Mouse (Mus musculus) hindbrain, embryonic 15.5 days (tissue): ENCODE results near the gene Sesn3. TPM values are rescaled to one million over a fixed set of nuclear protein-coding genes. Genes with fewer than 3 reads are reported as not detected.

Source experiments
- ATAC-seq: fragments of 200-750 bp; cut with Nextera tagmentation; 2 replicates; pipeline ENCODE4 v1.8.0; 2017; ENCODE audit warnings: low read depth, moderate number of reproducible peaks, moderate TSS enrichment; ENCODE audit not compliant: low FRiP score
- H3K27ac ChIP-seq: fragments of 300-500 bp; sonication (generic); replicated peaks from 2 replicates; pipeline ENCODE4 v1.5.1; 2015; ENCODE audit warnings: mild to moderate bottlenecking, inconsistent platforms
- H3K27me3 ChIP-seq: fragments of 300-500 bp; sonication (generic); 2 replicates; pipeline ENCODE4 v1.6.1; 2015; ENCODE audit warnings: control low read depth, inconsistent platforms
- H3K36me3 ChIP-seq: fragments of 300-500 bp; sonication (generic); 2 replicates; pipeline ENCODE4 v1.6.1; 2015; ENCODE audit warnings: control low read depth, inconsistent platforms
- H3K4me1 ChIP-seq: fragments of 300-500 bp; sonication (generic); replicated peaks from 2 replicates; pipeline ENCODE4 v1.6.1; 2015; ENCODE audit warnings: control low read depth, inconsistent platforms
- H3K4me2 ChIP-seq: fragments of 300-500 bp; sonication (generic); 2 replicates; pipeline ENCODE4 v1.6.1; 2015; ENCODE audit warnings: moderate library complexity, mild to moderate bottlenecking, inconsistent platforms
- H3K4me3 ChIP-seq: fragments of 300-500 bp; sonication (generic); 2 replicates; pipeline ENCODE4 v1.5.1; 2015; ENCODE audit warnings: mild to moderate bottlenecking, inconsistent platforms
- H3K9ac ChIP-seq: fragments of 300-500 bp; sonication (generic); 2 replicates; pipeline ENCODE4 v1.6.1; 2015; ENCODE audit warnings: inconsistent platforms
- H3K9me3 ChIP-seq: fragments of 300-500 bp; sonication (generic); 2 replicates; pipeline ENCODE4 v1.6.1; 2016; ENCODE audit warnings: control low read depth, inconsistent platforms
- WGBS: fragments of 180-500 bp; shearing (Covaris S2); methylation state at CpG from one replicate; pipeline ENCODE4 v1.1.7; 2015; 5-methylcytosine and 5-hydroxymethylcytosine counted together
- polyA plus RNA-seq: library from polyadenylated mRNA; unstranded; fragments of >200 nt; fragmentation: Nextera tagmentation; extraction: Ambion mirVana; gene quantifications from 2 replicates; pipeline ENCODE4 v1.2.1, GENCODE M21; 2015

Gene Sesn3
- polyA plus RNA-seq, 1 experiment from 2014 or later = 16.8 TPM

DNA sequence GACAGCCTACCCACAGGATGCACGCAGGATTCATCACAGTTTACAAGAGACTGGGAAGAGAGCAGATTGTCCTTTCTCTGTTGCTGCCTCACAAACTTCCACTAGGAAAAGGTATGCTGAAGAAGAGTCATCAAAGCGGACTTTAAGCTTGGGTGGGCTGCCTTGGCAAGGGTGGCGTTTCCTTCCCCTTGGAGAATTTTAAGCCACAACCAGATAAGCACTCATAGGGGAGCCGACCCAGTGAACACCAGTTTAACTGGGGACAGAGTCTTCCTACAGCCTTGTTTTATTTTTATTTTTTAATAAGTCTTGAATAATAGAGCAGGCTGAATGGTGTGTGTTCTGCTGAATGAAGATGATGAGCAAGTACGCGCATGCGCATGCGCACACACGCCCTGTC is 89.9 kb downstream of the Sesn3 start:
- 97% methylated on average over 9 of the region's 9 CpGs for WGBS
- Histone ChIP-seq H3K9ac (no peak overlapping the region), H3K4me3 (no peak overlapping the region), H3K27ac (no peak overlapping the region), H3K9me3 (no peaks in the 10 kb centered on the region), H3K4me1 (no peaks in the 10 kb centered on the region), H3K4me2 (no peak overlapping the region), H3K27me3 (no peaks in the 10 kb centered on the region), H3K36me3 (no peaks in the 10 kb centered on the region)
- ATAC-seq = no peak

- no peaks in the 10 kb centered on the region for H3K4me1 ChIP-seq
- no peak overlapping the region for H3K27ac ChIP-seq
- no peak overlapping the region for H3K9ac ChIP-seq
- H3K4me3 ChIP-seq = no peak overlapping the region
- no peaks in the 10 kb centered on the region for H3K27me3 ChIP-seq
- no peak for ATAC-seq
- 62% methylated on average over 4 of the region's 4 CpGs for WGBS
- H3K36me3 ChIP-seq = no peaks in the 10 kb centered on the region
- H3K4me2 ChIP-seq = no peak overlapping the region
- H3K9me3 ChIP-seq = no peaks in the 10 kb centered on the region
These were observed 90.7 kb downstream of the Sesn3 start for GRCm38 (mm10) chr9:14365481-14366125.

- no peak for ATAC-seq
- 98% methylated on average over 4 of the region's 4 CpGs for WGBS
- Histone ChIP-seq H3K27ac (no peak overlapping the region), H3K4me3 (no peak overlapping the region), H3K4me1 (no peaks in the 10 kb centered on the region), H3K9ac (no peak overlapping the region), H3K36me3 (0 out of 2 replicates have a peak, but pooled peaks cover 3% of the 10 kb centered on the region), H3K27me3 (no peaks in the 10 kb centered on the region), H3K9me3 (no peaks in the 10 kb centered on the region), H3K4me2 (no peak overlapping the region)
These were observed 93.0 kb downstream of the Sesn3 start for GRCm38 (mm10) chr9:14367850-14368249.

GRCm38 (mm10) chr9:14369271-14369670 is 94.4 kb downstream of the Sesn3 start:
- Histone ChIP-seq H3K36me3 (0 out of 2 replicates have a peak, but pooled peaks cover 3% of the 10 kb centered on the region), H3K4me2 (no peak overlapping the region), H3K4me3 (no peak overlapping the region), H3K9ac (no peak overlapping the region), H3K9me3 (no peaks in the 10 kb centered on the region), H3K27me3 (no peaks in the 10 kb centered on the region), H3K27ac (no peak overlapping the region), H3K4me1 (no peaks in the 10 kb centered on the region)
- ATAC-seq = no peak

DNA sequence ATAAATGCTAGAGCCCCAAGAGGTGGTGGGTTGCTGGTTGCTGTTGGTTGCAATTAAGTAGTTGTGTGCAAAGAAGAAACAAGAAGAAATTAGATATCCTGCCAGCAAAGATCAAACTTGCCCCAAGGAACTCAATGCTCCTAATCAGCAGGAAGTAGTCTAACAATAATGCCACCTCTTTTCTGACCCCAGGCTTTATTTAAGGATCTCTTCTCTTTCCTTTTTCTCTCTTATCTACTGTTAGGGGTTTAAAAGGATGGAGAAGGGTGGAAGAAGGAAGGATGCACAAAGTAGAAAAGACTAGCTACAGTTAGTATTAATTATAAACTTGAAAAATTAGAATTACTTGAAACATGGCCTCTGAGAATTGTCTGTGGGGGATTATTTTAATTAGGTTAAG is 97.6 kb downstream of the Sesn3 start:
- H3K4me1 ChIP-seq = no peaks in the 10 kb centered on the region
- 0 out of 2 replicates have a peak, but pooled peaks cover 3% of the 10 kb centered on the region for H3K36me3 ChIP-seq
- no peak for ATAC-seq
- H3K4me3 ChIP-seq = no peak overlapping the region
- no peaks in the 10 kb centered on the region for H3K27me3 ChIP-seq
- H3K9me3 ChIP-seq = no peaks in the 10 kb centered on the region
- no peak overlapping the region for H3K4me2 ChIP-seq
- no peak overlapping the region for H3K9ac ChIP-seq
- H3K27ac ChIP-seq = no peak overlapping the region

GRCm38 (mm10) chr9:14376149-14376548 is 101.3 kb downstream of the Sesn3 start:
- Histone ChIP-seq H3K4me2 (no peak overlapping the region), H3K9ac (no peak overlapping the region), H3K9me3 (no peaks in the 10 kb centered on the region), H3K27me3 (no peaks in the 10 kb centered on the region), H3K4me1 (peaks cover 13% of the 10 kb centered on the region), H3K36me3 (0 out of 2 replicates have a peak, but pooled peaks cover 3% of the 10 kb centered on the region), H3K4me3 (no peak overlapping the region), H3K27ac (no peak overlapping the region)
- no peak for ATAC-seq
- 89% methylated on average over 4 of the region's 4 CpGs for WGBS

DNA sequence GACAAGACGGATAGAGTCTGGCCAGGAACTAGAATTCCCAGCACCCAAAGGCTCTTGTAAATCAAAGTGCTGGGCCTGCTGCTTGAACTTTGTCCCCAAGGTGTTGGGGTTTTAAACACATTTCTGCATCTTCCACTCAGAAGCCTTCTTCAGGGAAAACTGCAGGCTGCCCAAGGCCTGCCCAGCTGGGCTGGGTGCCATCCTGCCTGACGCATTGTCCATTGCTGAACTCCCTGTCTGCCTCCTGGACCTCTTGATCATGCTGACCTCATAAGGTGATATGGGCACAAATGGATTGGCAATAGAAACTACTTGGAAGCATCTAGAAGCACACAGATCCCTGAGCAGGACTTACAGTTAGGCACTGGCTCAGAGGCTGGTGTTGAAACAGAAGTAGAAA is 103.3 kb downstream of the Sesn3 start:
- H3K4me1 ChIP-seq = peaks cover 24% of the 10 kb centered on the region
- H3K4me2 ChIP-seq = no peak overlapping the region; the same call in 1 of the 2 replicates
- H3K27me3 ChIP-seq = no peaks in the 10 kb centered on the region
- H3K36me3 ChIP-seq = no peaks in the 10 kb centered on the region
- no peak for ATAC-seq
- no peak overlapping the region for H3K27ac ChIP-seq
- H3K9ac ChIP-seq = no peak overlapping the region
- no peak overlapping the region for H3K4me3 ChIP-seq
- WGBS = 96% methylated on average over 2 of the region's 2 CpGs
- H3K9me3 ChIP-seq = no peaks in the 10 kb centered on the region

GRCm38 (mm10) chr9:14379769-14380385 is 105.0 kb downstream of the Sesn3 start:
- peaks cover 24% of the 10 kb centered on the region for H3K4me1 ChIP-seq
- no peaks in the 10 kb centered on the region for H3K9me3 ChIP-seq
- 29% methylated on average over 8 of the region's 8 CpGs for WGBS
- peak overlapping the region; percentile 84 for H3K9ac ChIP-seq
- ATAC-seq = no peak
- H3K36me3 ChIP-seq = no peaks in the 10 kb centered on the region
- H3K27ac ChIP-seq = peak overlapping the region; percentile 87
- no peaks in the 10 kb centered on the region for H3K27me3 ChIP-seq
- H3K4me3 ChIP-seq = peak overlapping the region; percentile 81
- peak overlapping the region; percentile 83 for H3K4me2 ChIP-seq

GRCm38 (mm10) chr9:14380386-14381285 is 105.8 kb downstream of the Sesn3 start:
- Histone ChIP-seq H3K27ac (peak overlapping the region; percentile 87), H3K9me3 (no peaks in the 10 kb centered on the region), H3K36me3 (no peaks in the 10 kb centered on the region), H3K9ac (peak overlapping the region; percentile 84), H3K4me1 (peaks cover 24% of the 10 kb centered on the region), H3K4me3 (peak overlapping the region; percentile 81), H3K4me2 (peak overlapping the region; percentile 83), H3K27me3 (no peaks in the 10 kb centered on the region)
- peak; percentile 95 for ATAC-seq
- under 1% methylated on average over 72 of the region's 76 CpGs for WGBS

- ATAC-seq = peak; percentile 52
- H3K36me3 ChIP-seq = no peaks in the 10 kb centered on the region
- 3% methylated on average over 8 of the region's 8 CpGs for WGBS
These were observed 106.6 kb downstream of the Sesn3 start, which contains the start of gene Endod1 for GRCm38 (mm10) chr9:14381353-14382055. Gene Endod1 (minus strand): TSS chr9:14381507.

GRCm38 (mm10) chr9:14382256-14382791 is 107.5 kb downstream of the Sesn3 start:
- Histone ChIP-seq H3K4me2 (peak overlapping the region; percentile 83; the same call in 1 of the 2 replicates), H3K9ac (no peak overlapping the region), H3K27ac (no peak overlapping the region), H3K4me3 (no peak overlapping the region), H3K9me3 (no peaks in the 10 kb centered on the region), H3K36me3 (no peaks in the 10 kb centered on the region), H3K4me1 (peaks cover 24% of the 10 kb centered on the region), H3K27me3 (no peaks in the 10 kb centered on the region)
- WGBS = 84% methylated on average over 5 of the region's 5 CpGs
- no peak for ATAC-seq

More at GRCm38 (mm10) chr9:14381353-14382055, 106.6 kb downstream of the Sesn3 start, which contains the start of gene Endod1:
- peak within 1 kb of the TSS; percentile 81 for H3K4me3 ChIP-seq
- peak within 1 kb of the TSS; percentile 83 for H3K4me2 ChIP-seq
- H3K27ac ChIP-seq = peak within 1 kb of the TSS; percentile 87
- no peaks in the 10 kb centered on the region for H3K9me3 ChIP-seq
- H3K9ac ChIP-seq = peak within 1 kb of the TSS; percentile 84
- peaks cover 24% of the 10 kb centered on the region for H3K4me1 ChIP-seq
- H3K27me3 ChIP-seq = no peaks in the 10 kb centered on the region
